In the genomic region with DNA sequence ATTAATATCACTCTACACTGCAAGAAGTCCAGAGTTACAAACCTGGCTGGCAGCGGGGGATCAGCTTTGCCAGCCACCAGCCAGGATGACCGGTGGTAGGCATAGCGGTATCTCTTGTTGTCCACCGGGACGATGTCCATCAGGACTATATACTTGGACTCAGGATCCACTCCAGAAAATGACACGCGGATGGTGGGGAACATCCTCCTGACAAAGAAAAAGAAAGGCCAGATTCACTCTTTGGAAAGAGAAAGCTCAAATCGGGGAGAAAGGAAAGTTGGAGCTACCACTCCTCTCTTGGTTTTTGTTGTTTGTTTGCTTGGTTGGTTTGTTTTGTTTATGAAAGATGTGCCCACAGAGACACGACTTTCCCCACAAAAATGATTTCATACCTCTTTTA, we compare ENCODE assay signal across 13 mouse cellular contexts. TPM values are rescaled to one million over a fixed set of nuclear protein-coding genes. Genes with fewer than 3 reads are reported as not detected.
DNase-seq lines count a peak whose midpoint lies in the region; ATAC-seq and TF ChIP-seq lines count a peak whose summit lies in the region.
"Had no signal": no experiment of that assay in that cellular context is flagged by ENCODE, and none has a peak within 500 bp of the region (broad histone marks: within the 10 kb centered on the region; RNA-seq: fewer than 3 reads in every experiment).

No protein-coding gene starts in this region.

- no peaks in the 10 kb centered on the region for H3K36me3 ChIP-seq in forebrain, embryonic 10.5 days (replicated peaks)
- no peaks in the 10 kb centered on the region for H3K36me3 ChIP-seq in forebrain, embryonic 15.5 days
- no peaks in the 10 kb centered on the region for H3K36me3 ChIP-seq in kidney, embryonic 16.5 days (ENCODE audit: insufficient read depth, low read length)
- no peaks in the 10 kb centered on the region for H3K36me3 ChIP-seq in stomach, embryonic 15.5 days
- H3K36me3 ChIP-seq in stomach, postnatal 0 days (ENCODE audit: control insufficient read depth, insufficient read depth, low read length) = no peaks in the 10 kb centered on the region
- H3K36me3 ChIP-seq: limb, embryonic 12.5 days had no signal

- H3K4me2 ChIP-seq in forebrain, embryonic 15.5 days (replicated peaks) = no peak overlapping the region
- H3K4me2 ChIP-seq in kidney, embryonic 16.5 days (replicated peaks; ENCODE audit: low read depth, low read length) = peak overlapping the region; percentile 40; the same call in 1 of the 2 replicates
- H3K4me2 ChIP-seq in stomach, embryonic 15.5 days = peak overlapping the region; percentile 49; the same call in 1 of the 2 replicates
- H3K4me2 ChIP-seq in stomach, postnatal 0 days (replicated peaks; ENCODE audit: low read depth) = no peak overlapping the region

- WGBS in forebrain, embryonic 10.5 days = 6% methylated on average over 9 of the region's 9 CpGs
- 3% methylated on average over 9 of the region's 9 CpGs for WGBS in forebrain, embryonic 15.5 days
- WGBS in kidney, embryonic 16.5 days = 7% methylated on average over 9 of the region's 9 CpGs
- 10% methylated on average over 9 of the region's 9 CpGs for WGBS in stomach, embryonic 15.5 days
- 14% methylated on average over 9 of the region's 9 CpGs for WGBS in stomach, postnatal 0 days

- H3K4me1 ChIP-seq in forebrain, embryonic 10.5 days = peaks cover 23% of the 10 kb centered on the region
- H3K4me1 ChIP-seq in forebrain, embryonic 15.5 days = peaks cover 19% of the 10 kb centered on the region
- H3K4me1 ChIP-seq in kidney, embryonic 16.5 days (ENCODE audit: insufficient read depth, low read length) = peaks cover 3% of the 10 kb centered on the region; the same call in 1 of the 2 replicates
- peaks cover 14% of the 10 kb centered on the region for H3K4me1 ChIP-seq in stomach, embryonic 15.5 days
- no peaks in the 10 kb centered on the region for H3K4me1 ChIP-seq in stomach, postnatal 0 days (replicated peaks; ENCODE audit: control insufficient read depth, insufficient read depth)

- no peak for TF ChIP-seq EP300 in stomach, postnatal 0 days (optimal IDR thresholded peaks at IDR 0.05)

- ATAC-seq in forebrain, embryonic 15.5 days (replicated peaks) = no peak
- no peak for ATAC-seq in kidney, embryonic 16.5 days (ENCODE audit: low FRiP score, low TSS enrichment)
- no peak for ATAC-seq in stomach, embryonic 15.5 days (ENCODE audit: insufficient read depth, low FRiP score, low read depth)
- no peak for ATAC-seq in stomach, postnatal 0 days (ENCODE audit: low FRiP score, low TSS enrichment)
- ATAC-seq: forebrain, embryonic 16.5 days had no signal

- peak overlapping the region; percentile 39; the same call in 1 of the 2 replicates for H3K4me3 ChIP-seq in forebrain, embryonic 10.5 days
- no peak overlapping the region for H3K4me3 ChIP-seq in forebrain, embryonic 15.5 days
- H3K4me3 ChIP-seq in kidney, embryonic 16.5 days (ENCODE audit: low read length) = no peak overlapping the region; the same call in 1 of the 2 replicates
- no peak overlapping the region for H3K4me3 ChIP-seq in stomach, embryonic 15.5 days (replicated peaks)
- H3K4me3 ChIP-seq in stomach, postnatal 0 days (ENCODE audit: low read depth, low read length) = no peak overlapping the region; the same call in 1 of the 2 replicates

- H3K9ac ChIP-seq in forebrain, embryonic 15.5 days (replicated peaks) = no peak overlapping the region
- no peak overlapping the region for H3K9ac ChIP-seq in kidney, embryonic 16.5 days (replicated peaks; ENCODE audit: low read length)
- H3K9ac ChIP-seq in stomach, embryonic 15.5 days = no peak overlapping the region
- H3K9ac ChIP-seq in stomach, postnatal 0 days (ENCODE audit: low read length) = no peak overlapping the region
- H3K9ac ChIP-seq: limb, embryonic 12.5 days had no signal

- no peaks in the 10 kb centered on the region for H3K9me3 ChIP-seq in forebrain, embryonic 10.5 days
- no peaks in the 10 kb centered on the region for H3K9me3 ChIP-seq in forebrain, embryonic 15.5 days
- no peaks in the 10 kb centered on the region for H3K9me3 ChIP-seq in kidney, embryonic 16.5 days (ENCODE audit: low read length)
- no peaks in the 10 kb centered on the region for H3K9me3 ChIP-seq in stomach, embryonic 15.5 days
- no peaks in the 10 kb centered on the region for H3K9me3 ChIP-seq in stomach, postnatal 0 days (ENCODE audit: control insufficient read depth, low read length)
- H3K9me3 ChIP-seq: limb, embryonic 12.5 days had no signal

- TF ChIP-seq CTCF in stomach, postnatal 0 days (IDR thresholded peaks at IDR 0.05; ENCODE audit: low read depth) = no peak

- H3K27ac ChIP-seq in forebrain, embryonic 10.5 days = no peak overlapping the region
- H3K27ac ChIP-seq in forebrain, embryonic 15.5 days (replicated peaks) = no peak overlapping the region
- H3K27ac ChIP-seq in kidney, embryonic 16.5 days (ENCODE audit: low read length) = no peak overlapping the region
- H3K27ac ChIP-seq in stomach, embryonic 15.5 days = no peak overlapping the region
- no peak overlapping the region for H3K27ac ChIP-seq in stomach, postnatal 0 days (replicated peaks)
- H3K27ac ChIP-seq: limb, embryonic 12.5 days had no signal

- peaks cover 100% of the 10 kb centered on the region for H3K27me3 ChIP-seq in forebrain, embryonic 10.5 days (ENCODE audit: poor library complexity, severe bottlenecking)
- peaks cover 73% of the 10 kb centered on the region for H3K27me3 ChIP-seq in forebrain, embryonic 15.5 days
- H3K27me3 ChIP-seq in kidney, embryonic 16.5 days (ENCODE audit: insufficient read depth, low read length) = peaks cover 86% of the 10 kb centered on the region
- peaks cover 74% of the 10 kb centered on the region for H3K27me3 ChIP-seq in stomach, embryonic 15.5 days (replicated peaks)
- peaks cover 31% of the 10 kb centered on the region for H3K27me3 ChIP-seq in stomach, postnatal 0 days (ENCODE audit: control insufficient read depth, insufficient read depth, low read length)

- DNase-seq in forebrain, embryonic 10.5 days (ENCODE audit: extremely low spot score, low spot score) = no peak
- DNase-seq in kidney, postnatal 36 days = no peak
- DNase-seq in stomach, postnatal 0 days (ENCODE audit: low spot score) = no peak
- no peak for DNase-seq in ovary, postnatal 10 days (ENCODE audit: low spot score)
- DNase-seq in urinary bladder, adult 18-20 months (ENCODE audit: low spot score in 2 of 2) = no peak
- DNase-seq: B cell, adult 2 months; kidney, adult 18-20 months had no signal

RNA-seq across cellular contexts. Expression of a gene that starts 4.5 kb away (rescaled TPM):
- 0.25 and 0.34 TPM in 2 replicates for polyA plus RNA-seq in forebrain, embryonic 10.5 days (2016; fragmentation: Nextera tagmentation; extraction: Ambion mirVana)
- polyA plus RNA-seq in forebrain, embryonic 15.5 days (2015; fragmentation: Nextera tagmentation; extraction: Ambion mirVana) = 0.03 and 0.04 TPM in 2 replicates
- polyA plus RNA-seq in kidney, embryonic 16.5 days (2015; fragmentation: Nextera tagmentation; extraction: Ambion mirVana) = 0.14 and 0.19 TPM in 2 replicates
- polyA plus RNA-seq in stomach, embryonic 15.5 days (2015; fragmentation: Nextera tagmentation; extraction: Ambion mirVana) = 0.15 and 0.32 TPM in 2 replicates
- polyA plus RNA-seq in stomach, postnatal 0 days (2015; fragmentation: Nextera tagmentation; extraction: Ambion mirVana) = 0.08 TPM in 1 of 2 replicates, not detected in the other
- polyA plus RNA-seq: forebrain, embryonic 16.5 days; gonadal fat pad, adult 2 months; limb, embryonic 12.5 days had no signal

Comparison
In these comparisons a context has a peak if more than half of its experiments do, and no peak if none do; other contexts are left out.
1. H3K4me2 ChIP-seq: peak in kidney, embryonic 16.5 days (single experiment) and stomach, embryonic 15.5 days (single experiment); none in forebrain, embryonic 15.5 days (single experiment) and stomach, postnatal 0 days (single experiment).